Mouse (Mus musculus): Measurements from ENCODE around the gene Cdh18.
A peak's percentile ranks its signal among the peaks of the same experiment; 100 is the strongest.
"Not testable (repeated sequence)": the region's sequence is repeated elsewhere in the genome, so short reads cannot be mapped to it uniquely, and the experiment has no call there.

Cdh18 gene

DNA sequence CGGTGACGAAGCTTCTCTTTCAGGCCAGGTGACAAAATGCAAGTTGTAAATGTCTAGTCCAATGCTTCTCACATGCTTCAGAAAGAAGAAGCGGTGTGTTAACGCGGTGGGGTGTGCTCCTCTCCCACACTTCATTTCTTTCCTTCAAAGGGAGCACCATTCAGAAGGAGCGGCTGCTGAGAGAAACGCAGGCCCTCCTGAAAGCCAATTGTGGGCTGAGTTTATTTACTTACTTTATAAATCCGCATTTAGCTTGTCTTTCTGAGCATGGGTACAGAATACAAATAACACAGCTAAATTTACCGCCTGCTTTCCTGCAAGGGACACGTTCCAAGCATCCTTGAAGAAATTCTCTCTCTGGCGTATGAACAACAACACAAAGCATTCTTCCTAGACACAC is 420.6 kb downstream of the Cdh18 start:
- no peak for DNase-seq

DNA sequence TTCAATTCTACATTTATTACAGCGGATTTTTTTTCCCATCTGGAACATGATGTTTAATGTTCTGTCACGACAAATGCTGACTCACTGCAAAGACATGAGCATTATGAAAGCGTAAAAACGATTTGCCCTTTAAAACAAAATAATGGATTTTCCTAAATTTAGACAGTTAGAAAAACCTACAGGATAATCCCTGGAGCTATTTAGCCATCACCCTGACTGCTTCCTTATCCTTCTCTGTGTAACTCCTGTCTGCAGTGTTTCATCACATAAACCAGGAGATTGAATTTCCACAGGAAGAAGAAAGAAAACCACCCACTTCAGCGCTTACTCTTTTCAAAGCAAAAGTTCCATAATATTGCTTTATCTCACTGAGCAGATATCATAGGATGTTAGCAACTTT is 431.3 kb downstream of the Cdh18 start:
- DNase-seq = no peak

DNA sequence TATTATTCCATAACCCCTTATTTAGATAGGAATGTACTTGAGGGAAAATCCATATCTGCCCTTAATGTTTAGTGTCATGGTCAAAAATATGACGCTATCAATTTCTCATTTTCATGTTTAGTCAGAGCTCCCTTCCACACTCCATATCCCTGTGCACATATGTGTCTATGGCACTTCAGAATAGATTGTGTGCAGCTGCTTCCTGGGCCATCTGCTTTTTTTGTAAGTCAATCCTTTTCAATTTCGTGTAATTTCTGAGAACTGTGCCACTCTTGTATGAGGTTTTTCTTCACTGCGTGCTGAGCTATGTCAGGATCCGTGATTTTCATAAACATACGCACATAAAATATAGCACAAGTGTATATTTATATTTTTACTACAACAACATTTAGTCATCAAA is 435.8 kb downstream of the Cdh18 start:
- DNase-seq = no peak

DNA sequence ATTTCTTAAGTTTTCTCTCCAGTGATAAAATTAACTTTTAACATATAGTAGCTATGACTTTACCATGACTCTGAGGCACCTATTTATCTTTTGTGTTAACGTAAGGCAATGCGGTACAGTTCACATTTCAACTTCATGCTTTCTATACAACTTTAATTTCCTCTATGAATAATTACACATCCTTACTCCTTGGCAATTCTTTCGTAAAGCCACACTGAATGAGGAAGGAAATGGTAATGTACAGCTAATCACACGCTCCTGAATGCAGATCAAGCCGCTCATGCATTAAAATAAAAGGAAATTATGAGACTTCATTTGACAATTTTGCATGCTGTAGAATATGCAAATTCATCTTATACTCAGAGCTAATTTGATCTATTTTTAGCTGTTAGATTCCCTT is 467.9 kb downstream of the Cdh18 start:
- no peak for DNase-seq

DNA sequence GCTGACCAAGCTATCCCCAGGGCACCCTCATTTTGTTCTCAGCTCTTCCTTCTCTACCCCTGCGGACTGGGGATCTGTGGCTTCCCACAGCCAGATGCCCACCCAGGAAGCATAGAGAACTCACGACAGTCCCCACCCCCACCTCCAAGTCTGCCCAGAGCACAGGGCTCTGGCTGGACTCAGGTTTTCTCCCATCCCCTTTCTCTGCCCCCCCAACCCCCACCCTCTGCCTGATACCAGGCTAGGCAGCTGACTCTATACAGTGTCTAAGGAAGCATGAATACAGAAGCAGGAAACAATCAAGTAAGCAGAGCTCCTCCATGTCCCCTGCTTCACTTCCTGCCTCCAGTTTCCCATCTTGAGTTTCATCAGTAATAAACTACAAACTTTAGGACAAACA is 472.3 kb downstream of the Cdh18 start:
- DNase-seq = no peak

DNA sequence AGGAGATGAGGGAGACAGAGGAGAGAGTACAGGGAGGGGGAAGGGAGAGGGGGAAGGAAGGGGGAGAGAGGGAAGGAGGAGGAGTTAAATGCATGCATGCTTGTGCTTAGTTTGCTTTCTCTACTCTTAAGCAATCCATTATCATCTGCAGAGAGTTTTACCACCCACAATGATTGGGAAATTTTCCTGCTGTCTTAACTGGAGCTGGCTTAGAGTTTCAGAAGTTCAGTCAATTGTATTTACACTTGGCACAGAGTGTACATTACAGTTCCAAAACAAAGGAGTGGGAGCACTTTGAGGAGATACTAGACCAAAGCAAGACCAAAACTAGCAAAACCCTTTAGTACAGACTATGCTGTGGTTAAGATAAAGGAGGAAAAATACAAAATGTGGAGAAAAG is 473.8 kb downstream of the Cdh18 start:
- no peak for DNase-seq

DNA sequence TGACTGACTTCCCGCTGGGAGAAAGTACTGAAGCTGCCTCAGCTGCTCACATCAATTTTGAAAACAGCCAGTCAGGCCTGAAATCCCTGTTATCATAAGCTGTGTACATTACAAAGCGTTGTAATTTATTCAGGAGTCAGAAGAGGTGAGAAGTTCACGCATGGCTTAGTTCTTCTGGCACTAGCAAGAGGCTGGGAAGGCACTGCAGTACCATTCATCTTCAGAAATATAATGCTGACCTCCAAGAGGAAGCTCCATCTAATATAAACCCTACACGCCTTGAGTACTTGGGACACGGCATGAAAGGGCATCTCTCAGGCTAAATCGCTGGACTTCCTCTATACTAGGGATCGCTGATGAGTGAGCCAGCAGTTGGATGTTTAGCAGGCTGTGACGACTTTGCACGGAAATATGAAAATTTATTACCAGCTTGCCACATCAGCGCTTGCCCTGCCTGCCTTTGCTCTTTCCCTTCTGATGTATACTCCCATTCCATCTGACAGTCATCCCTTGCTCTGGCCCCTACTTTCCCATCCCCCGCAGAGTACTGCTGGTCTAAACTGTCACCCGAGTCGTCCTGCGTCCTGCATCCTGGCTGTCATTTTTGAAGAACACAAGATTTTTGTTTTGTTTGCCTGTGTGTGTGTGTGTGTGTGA is 486.9 kb downstream of the Cdh18 start:
- no peak for DNase-seq

DNA sequence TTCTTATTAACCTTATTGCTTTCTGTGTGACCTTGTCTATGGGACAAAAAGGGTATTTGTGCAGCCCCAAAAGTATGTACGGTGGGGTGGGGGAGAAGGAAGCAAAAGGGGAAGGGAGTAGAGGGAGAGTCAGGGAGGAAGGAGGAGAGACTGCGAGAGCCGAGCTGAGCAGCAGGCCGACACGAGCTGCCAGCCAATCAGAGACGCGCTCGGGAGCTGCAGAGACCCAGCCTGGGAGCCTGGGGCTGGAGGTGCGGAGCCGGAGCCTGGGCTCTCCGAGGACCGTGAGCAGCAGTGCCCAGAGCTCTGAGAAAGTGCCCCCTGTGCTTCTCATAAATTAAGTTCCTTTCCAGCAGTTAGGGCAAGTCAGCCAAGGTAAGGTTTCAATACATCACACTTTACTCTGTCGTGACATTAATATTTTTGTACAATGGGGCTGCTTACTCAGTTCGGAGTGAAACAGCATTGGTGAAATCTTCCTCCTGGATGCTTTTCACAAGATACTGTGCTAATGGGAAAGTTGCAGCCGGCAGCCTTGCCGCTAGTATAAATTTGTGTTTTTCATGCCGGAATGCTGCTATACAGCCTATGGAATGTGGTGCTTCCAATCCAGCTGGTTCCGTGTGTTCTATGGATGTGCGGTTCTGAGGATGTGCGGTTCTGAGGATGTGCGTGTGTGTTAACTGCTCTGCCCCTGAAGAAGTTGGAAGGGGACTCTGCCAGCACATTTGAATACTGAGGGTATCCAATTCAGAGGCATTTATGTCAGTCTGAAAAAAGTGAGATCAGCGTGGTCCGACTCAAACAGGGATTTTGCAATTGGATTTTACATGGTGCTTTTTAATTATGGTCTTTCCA is 487.6 kb downstream of the Cdh18 start:
- peak; percentile 38 for DNase-seq

DNA sequence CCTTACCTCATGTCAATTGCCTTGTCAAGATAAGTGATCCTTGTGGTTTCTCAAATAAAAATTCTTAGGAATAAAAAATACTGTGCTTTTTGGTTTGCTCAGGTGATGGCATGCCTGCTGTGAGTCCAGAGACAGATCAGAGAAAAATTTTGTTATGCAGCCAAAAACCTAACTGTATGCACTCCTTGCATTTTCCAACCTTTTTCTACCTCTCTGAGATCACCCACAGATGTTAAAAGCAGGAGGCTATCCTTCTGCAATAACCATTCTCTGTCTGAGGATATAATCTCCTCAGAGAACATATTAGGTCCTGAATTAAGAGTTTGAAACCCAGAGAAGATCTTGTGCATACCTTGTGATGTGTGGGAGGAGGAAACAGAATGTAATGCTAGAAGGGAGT is 488.7 kb downstream of the Cdh18 start:
- no peak for DNase-seq

DNA sequence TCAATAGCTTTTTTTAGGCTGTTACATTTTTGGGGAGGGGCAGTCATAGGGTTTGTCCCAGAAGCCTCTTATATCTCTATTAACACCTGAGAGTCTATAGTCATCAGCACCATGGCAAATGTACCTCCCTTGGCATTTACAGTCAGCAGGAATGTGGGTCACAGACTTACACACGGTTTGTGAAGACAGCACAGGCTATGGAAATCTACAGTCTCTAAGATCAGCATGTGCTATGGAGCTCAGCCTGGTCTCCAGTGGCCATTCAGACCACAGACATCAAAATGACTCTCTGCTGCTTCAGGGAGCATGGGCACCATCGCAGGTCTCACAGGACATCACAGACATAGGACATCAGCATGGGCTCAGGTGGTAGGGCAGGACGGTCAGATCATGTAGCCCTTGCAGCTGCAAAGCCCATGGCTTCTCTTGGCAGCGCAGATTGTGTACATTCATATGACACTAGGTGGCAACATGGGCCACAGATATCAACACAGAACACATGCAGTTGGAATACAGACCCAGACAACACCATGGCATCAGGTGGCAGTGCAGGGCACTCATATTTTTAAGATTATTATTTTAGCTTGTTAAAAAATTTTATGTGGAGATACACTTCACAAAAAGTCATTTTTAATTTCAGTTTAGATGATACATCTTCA is 497.4 kb downstream of the Cdh18 start:
- no peak for DNase-seq

DNA sequence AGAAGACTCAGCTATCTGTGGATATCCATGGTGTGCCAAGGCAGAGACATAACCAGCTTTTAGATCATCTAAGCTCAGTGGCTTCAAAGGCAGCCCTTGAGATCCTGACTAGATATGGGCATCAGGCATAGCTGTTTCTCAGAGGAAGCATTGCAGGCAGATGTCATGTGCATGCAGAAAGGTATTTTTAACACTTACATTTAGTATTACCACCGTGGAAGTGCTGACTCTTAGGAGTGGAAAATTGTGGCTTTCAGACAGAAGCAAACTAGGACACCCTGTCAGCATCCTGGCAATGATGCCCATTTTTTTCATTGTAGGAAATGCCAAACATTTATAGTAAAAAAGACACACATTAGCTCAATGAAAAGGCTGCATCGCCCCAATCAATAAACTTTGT is 503.2 kb downstream of the Cdh18 start:
- no peak for DNase-seq

DNA sequence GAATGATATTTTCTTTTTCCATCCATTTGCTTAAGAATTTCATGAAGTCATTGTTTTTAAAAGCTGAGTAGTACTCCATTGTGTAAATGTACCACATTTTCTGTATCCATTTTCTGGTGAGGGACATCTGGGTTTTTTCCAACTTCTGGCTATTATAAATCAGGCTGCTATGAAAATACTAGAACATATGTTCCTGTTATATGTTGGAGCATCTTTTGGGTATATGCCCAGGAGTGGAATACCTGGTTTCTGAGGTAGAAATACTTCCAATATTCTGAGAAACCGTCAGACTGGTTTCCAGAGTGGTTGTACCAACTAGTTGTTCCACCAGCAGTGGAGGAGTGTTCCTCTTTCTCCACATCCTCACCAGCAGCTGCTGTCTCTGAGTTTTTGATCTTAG is 536.5 kb downstream of the Cdh18 start:
- DNase-seq = not testable (repeated sequence)

DNA sequence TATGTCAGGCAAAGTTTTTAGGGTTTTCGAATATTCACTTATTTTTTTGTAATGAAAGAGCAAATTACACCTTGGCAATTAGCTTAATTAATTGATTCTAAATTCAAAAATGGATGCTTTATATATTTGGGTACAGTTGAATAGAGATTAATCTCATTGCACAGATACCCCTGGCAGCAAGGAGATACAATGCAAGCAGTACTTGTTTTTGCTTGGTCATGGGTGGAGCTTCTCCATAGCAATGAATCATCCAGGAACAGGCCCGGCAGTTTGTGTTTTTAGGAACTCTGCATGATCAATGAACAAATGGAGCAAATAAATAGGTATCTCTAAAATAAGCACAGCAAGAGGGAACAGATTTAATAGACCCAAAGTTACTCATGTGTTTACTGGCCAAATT is 538.7 kb downstream of the Cdh18 start:
- no peak for DNase-seq

DNA sequence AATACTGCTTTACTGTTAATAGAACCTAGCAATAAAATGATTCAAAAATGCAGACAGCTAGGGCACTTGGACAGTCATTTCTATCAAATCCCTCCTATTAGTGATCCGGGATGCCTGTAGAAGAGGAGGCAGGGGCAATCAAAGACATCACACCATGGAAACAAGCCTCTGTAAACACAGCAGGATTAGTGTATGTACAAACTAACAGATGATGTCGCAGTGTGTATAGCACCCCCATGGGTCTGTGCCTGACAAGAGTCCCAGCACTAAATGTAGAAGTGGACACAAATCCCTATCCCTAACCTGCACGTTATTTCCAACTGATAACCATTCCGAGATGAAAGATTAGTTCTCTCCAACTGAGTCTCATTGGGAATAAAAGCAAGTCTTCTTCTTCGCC is 547.8 kb downstream of the Cdh18 start:
- no peak for DNase-seq

DNA sequence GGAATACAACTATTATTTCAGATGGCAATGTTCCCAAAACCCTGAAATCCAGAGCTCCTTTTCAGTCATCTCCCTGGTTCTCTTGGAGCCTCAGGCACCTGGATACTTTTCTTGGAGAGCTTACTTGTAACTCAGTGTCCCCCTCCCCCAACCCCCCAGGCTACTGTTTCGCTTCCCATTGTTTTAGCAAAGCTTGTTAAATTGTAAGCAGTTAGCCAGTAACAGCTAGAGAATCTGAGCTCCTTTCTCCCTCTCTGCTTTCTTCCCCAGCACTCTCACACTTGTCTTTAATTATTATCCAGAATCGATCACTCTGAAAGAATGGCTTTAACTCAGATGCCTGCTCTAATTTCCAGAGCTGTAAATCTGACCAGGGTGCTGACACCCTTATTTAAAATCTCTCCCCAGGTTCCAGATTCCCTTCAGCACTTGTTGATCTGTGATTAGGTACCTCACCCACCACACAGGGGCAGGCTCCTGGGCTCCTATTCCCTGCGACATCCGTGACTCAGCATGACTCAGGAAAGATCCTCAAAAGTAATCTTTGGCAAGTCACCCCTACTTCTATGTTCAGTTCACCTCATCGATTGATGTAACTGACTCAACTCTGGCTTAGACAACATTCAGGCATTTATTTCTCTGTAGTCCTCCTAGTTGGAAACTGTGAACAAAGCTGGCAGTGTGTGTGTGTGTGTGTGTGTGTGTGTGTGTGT is 556.0 kb downstream of the Cdh18 start:
- DNase-seq = no peak

DNA sequence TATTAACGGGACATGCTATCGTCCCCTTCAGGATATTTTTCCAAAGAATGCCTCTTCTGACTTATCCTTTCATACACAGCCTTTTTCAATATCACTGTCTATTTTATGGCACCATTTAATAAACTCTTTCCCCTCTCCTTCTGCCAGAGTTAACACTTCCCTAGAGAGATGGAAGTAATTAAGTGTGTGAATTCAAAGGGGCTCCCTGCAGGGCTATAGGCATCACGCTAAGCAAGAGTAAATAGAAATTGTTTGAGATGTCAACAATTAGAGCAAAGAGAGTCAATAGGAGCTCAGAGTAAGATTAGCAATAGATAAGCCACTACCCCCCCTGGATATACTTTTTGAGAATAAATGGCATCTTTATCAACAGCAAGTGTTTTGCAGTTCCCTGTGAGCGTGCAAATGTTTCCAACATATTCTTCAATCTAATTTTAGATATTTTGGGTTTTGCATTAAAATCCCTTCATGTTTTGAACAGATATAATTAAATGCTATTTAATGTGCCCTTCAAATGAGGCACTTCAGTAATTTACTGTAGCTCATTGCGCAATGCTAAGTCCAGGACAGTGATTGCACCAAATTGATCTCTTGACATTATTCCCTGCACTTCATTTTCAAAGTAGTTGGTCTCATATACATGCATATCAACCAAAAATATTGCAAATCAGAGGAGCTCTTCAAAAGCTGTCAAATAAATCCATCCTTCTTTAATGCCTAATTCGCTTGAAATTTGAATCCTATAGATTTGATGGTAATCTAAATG is 586.3 kb downstream of the Cdh18 start:
- DNase-seq = no peak

DNA sequence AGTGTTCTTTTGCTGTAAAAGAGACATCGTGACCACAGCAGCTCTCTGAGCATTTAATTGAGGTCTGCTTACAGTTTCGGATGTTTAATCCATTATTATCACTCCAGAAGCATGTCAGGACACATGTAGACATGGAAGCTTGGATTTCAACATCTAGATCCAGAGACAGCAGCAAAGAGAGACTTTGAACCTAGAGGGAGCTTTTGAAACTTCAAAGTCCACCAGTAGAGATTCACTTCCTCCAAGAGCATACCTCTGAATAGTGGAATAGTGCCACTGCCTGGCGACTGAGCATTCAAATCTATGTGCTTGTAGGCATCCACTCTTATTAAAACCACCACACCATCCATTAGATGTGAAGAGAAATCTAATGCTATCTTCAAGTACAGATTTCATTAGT is 588.1 kb downstream of the Cdh18 start:
- no peak for DNase-seq

DNA sequence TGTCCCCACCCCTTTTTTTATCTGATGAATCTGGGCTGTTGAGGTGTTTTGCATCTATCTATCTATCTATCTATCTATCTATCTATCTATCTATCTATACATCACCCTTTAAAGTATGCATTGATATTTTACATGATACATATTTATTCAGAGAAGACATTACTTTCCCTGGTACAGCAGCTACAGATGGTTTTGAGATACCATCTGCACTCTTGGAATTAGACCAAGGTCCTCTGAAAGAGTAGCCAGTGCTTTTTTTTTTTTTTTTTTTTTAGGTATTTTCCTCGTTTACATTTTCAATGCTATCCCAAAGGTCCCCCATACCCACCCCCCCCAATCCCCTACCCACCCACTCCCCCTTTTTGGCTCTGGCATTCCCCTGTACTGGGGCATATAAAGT is 594.1 kb downstream of the Cdh18 start:
- DNase-seq = not testable (repeated sequence)

DNA sequence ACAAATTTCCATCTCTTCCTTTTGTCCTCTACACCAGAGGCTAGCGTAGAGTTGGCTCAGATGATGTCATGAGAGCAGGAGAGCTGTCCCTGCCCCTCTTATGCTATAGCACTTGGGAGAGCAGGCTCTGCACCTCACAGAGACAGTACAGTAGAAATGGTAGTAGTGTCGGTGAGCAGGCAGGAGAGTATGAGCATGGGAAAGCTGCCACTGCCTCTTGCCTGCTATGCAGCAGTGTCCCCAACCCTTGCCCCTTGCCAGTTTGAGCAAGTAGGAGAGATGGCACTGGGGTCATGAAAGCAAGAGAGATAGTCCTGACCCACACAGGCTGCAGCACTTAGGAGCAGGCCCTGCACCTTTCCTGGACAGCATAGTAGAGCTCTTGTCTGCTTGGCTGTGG is 607.1 kb downstream of the Cdh18 start:
- no peak for DNase-seq

DNA sequence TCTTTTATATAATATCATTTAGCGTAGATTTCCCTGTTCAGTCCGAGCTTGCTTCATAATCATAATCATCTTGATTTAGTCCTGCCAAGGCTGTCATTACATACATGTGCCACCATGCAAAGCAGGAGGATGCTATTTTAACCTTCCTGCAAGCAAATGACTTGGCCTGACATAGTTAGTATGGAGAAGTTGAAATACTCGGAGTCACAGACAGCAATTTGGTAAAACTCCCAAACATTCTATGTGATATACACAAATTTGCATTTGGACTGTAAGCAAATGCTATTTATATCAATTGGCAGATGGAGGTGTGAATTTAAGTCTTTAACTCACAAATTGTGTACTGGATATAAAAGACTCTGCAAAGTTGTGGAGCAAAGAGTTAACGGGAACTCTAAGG is 616.0 kb downstream of the Cdh18 start:
- DNase-seq = no peak

DNA sequence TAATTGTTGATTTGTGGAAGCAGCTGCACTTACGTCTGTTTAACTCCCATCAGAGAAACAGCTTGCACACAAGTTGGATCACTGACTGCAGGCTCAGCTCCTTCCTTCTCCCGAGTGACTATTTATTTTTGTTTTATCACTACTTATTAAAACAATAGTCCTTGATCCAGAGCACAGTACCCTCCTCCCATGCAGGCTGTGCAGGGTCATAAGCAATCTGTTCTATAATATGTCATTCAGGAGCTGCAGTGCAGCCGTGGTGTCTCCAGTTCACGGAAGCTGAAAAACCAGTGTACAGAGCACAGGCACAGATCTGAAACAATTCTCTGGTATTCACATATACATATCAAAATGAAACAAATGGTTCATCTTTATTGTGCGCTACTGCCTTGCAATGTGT is 625.8 kb downstream of the Cdh18 start:
- DNase-seq = no peak

DNA sequence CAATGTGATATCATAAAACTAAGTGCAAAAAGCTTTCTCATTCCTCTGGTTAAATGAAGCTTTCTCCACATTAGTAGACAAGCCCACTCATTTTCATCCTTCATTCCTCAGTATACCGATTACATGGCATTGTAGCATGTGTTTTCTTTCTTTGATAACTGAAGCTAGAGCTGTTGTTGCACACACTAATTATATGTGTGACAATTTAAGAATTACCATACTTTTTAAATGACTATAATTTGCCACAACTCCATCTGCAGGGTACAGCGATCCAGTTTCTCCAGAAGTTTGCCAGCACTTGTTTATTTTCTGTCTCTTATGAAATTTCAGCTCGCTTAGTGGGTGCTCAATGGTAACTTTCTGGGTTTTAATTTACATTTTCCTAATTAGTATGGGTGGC is 663.2 kb downstream of the Cdh18 start:
- DNase-seq = no peak

DNA sequence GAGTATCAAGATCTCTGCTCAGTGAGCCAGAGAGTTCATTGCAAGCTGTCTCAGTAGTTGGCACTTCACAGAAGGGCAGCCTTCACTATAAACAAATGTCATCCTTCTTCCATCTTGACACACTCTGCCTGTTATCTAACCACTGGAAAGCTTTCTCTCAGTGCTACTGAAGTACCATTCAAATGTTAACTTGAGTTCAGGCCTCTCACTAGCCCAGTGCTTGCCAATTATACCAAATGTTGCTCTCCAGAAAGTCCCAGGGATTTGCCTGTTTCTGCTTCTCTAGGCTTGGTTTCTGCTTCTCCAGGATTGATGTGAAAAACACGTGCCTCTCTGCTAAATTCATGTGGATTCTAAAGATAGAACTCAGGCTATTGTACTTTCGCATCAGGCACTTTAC is 681.8 kb downstream of the Cdh18 start:
- DNase-seq = no peak
